Mouse (Mus musculus) heart, embryonic 11.5 days (tissue): ENCODE measurements around the gene Dnal4. TPM values are rescaled to one million over a fixed set of nuclear protein-coding genes. Genes with fewer than 3 reads are reported as not detected.
A peak's percentile ranks its signal among the peaks of the same experiment; 100 is the strongest.

Experiments
- ATAC-seq: fragments of 200-750 bp; cut with Nextera tagmentation; replicated peaks from 2 replicates; pipeline ENCODE4 v1.8.0; 2017; ENCODE audit warnings: moderate library complexity; ENCODE audit not compliant: insufficient number of reproducible peaks, low FRiP score, low TSS enrichment
- H3K27ac ChIP-seq: fragments of 300-500 bp; sonication (generic); 2 replicates; pipeline ENCODE4 v1.5.1; 2014; ENCODE audit warnings: mild to moderate bottlenecking, low read depth, low read length
- H3K27me3 ChIP-seq: fragments of 300-500 bp; sonication (generic); 2 replicates; pipeline ENCODE4 v1.6.1; 2014; ENCODE audit warnings: mild to moderate bottlenecking, low read length, mixed read lengths; ENCODE audit not compliant: control insufficient read depth, insufficient read depth
- H3K36me3 ChIP-seq: fragments of 300-500 bp; sonication (generic); 2 replicates; pipeline ENCODE4 v1.6.1; 2014; ENCODE audit warnings: mild to moderate bottlenecking, low read length, moderate library complexity, mixed read lengths; ENCODE audit not compliant: control insufficient read depth, insufficient read depth
- H3K4me1 ChIP-seq: fragments of 300-500 bp; sonication (generic); 2 replicates; pipeline ENCODE4 v1.6.1; 2014; ENCODE audit warnings: low read length; ENCODE audit not compliant: control insufficient read depth, insufficient read depth
- H3K4me2 ChIP-seq: fragments of 300-500 bp; sonication (generic); 2 replicates; pipeline ENCODE4 v1.6.1; 2014; ENCODE audit warnings: mild to moderate bottlenecking, moderate library complexity
- H3K4me3 ChIP-seq: fragments of 300-500 bp; sonication (generic); 2 replicates; pipeline ENCODE4 v1.5.1; 2014; ENCODE audit warnings: low read depth, low read length
- H3K9ac ChIP-seq: fragments of 300-500 bp; sonication (generic); 2 replicates; pipeline ENCODE4 v1.6.1; 2014; ENCODE audit warnings: mild to moderate bottlenecking, low read depth, low read length, moderate library complexity
- H3K9me3 ChIP-seq: fragments of 300-500 bp; sonication (generic); replicated peaks from 2 replicates; pipeline ENCODE4 v1.6.1; 2016; ENCODE audit warnings: low read length; ENCODE audit not compliant: control insufficient read depth
- WGBS: fragments of 180-500 bp; shearing (Covaris S2); extraction: QIAGEN DNeasy Blood & Tissue Kit; methylation state at CpG from one replicate; pipeline ENCODE4 v1.1.7; 2014; ENCODE audit not compliant: insufficient replicate concordance; 5-methylcytosine and 5-hydroxymethylcytosine counted together
- polyA plus RNA-seq: library from polyadenylated mRNA; unstranded; fragments of >200 nt; fragmentation: Nextera tagmentation; extraction: Ambion mirVana; gene quantifications from 2 replicates; pipeline ENCODE4 v1.2.1, GENCODE M21; 2014

Gene Dnal4
- polyA plus RNA-seq, 1 experiment from 2014 or later = 37.3 TPM

- no peaks in the 10 kb centered on the region for H3K9me3 ChIP-seq
- H3K9ac ChIP-seq = no peak overlapping the region
- H3K4me3 ChIP-seq = no peak overlapping the region
- peaks cover 15% of the 10 kb centered on the region for H3K4me1 ChIP-seq
- no peak overlapping the region for H3K27ac ChIP-seq
- 51% methylated on average over 7 of the region's 7 CpGs for WGBS
- H3K36me3 ChIP-seq = no peaks in the 10 kb centered on the region
- H3K27me3 ChIP-seq = no peaks in the 10 kb centered on the region
- H3K4me2 ChIP-seq = no peak overlapping the region
- ATAC-seq = no peak
Observed at GRCm38 (mm10) chr15:79775662-79776061, 2.0 kb downstream of the Dnal4 start.

DNA sequence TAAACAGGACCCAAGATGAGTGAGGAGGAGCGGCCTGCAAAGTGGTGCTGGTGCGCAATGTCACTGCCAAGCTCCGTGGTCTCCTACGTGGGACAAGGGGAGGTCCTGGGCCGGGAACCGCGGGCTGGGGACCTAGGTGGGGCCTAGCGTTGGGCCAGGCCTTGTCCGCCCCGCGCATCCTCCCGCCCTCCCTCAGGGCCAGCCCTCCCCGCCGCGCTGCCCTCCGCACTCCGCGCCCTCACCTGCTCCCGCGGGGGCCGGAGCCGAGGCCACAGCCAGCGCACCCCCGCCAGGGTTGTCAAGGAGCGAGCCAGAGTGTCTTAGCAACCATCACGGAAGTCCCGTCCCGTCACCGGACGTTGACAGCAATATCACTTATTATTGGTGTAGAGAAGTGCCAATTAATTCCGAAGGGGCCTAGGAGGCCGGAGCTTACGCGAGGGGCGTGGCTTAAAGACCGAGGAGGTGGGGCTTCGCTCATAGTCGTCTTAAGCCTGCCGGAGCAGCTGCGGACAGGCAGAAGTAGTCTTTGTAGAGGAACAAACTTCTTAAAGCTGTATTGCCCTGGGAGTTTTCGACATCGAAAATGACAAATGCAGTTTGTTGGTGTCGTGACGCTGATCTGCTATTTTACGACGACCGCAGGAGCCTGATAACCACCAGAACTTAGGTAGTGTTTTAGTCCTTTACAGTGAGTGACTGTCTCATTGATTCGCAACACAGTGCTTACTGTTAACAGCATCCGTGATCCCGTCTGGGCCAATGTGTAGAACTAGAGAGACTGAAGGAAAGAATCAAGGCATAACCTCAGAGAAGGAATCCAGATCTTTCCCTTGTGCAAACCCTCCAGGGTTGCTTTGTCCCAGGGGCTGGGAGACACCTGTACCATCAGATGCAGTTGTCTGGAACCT is 3.3 kb downstream of the Dnal4 start:
- WGBS = under 1% methylated on average over 42 of the region's 50 CpGs
- H3K4me3 ChIP-seq = peak overlapping the region; percentile 89
- H3K27me3 ChIP-seq = no peaks in the 10 kb centered on the region
- peak overlapping the region; percentile 90 for H3K9ac ChIP-seq
- H3K9me3 ChIP-seq = no peaks in the 10 kb centered on the region
- peak; percentile 97 for ATAC-seq
- H3K4me1 ChIP-seq = peaks cover 15% of the 10 kb centered on the region
- no peaks in the 10 kb centered on the region for H3K36me3 ChIP-seq
- H3K4me2 ChIP-seq = peak overlapping the region; percentile 88
- peak overlapping the region; percentile 68 for H3K27ac ChIP-seq

- H3K4me1 ChIP-seq = peaks cover 26% of the 10 kb centered on the region
- H3K4me2 ChIP-seq = no peak overlapping the region
Observed at GRCm38 (mm10) chr15:79770629-79771240, 6.9 kb downstream of the Dnal4 start.

DNA sequence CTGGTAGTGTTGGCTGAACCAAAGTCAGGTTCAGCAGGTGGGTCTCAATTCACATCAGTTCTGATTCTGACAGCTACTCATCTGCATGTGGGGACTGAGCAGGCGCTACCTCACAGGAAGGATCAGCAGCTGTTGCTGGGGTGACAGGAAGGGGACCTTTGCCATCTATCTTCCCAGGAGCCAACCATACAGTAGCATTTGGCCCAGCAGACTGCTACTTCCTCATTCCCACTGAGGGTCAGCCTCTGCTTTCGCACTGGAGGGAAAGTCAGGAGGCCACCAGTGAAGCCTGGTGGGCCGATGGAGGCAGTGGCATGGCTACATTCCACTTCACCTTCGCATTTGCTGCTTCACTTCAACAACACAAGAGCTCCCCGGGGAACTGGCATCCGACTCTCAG is 9.3 kb downstream of the Dnal4 start:
- H3K9me3 ChIP-seq = no peaks in the 10 kb centered on the region
- no peak overlapping the region for H3K4me3 ChIP-seq
- H3K4me1 ChIP-seq = peaks cover 17% of the 10 kb centered on the region
- 0 out of 2 replicates have a peak, but pooled peaks cover 2% of the 10 kb centered on the region for H3K36me3 ChIP-seq
- H3K27ac ChIP-seq = no peak overlapping the region
- 62% methylated on average over 6 of the region's 6 CpGs for WGBS
- no peak for ATAC-seq
- H3K9ac ChIP-seq = no peak overlapping the region
- no peak overlapping the region for H3K4me2 ChIP-seq
- no peaks in the 10 kb centered on the region for H3K27me3 ChIP-seq

More at GRCm38 (mm10) chr15:79770629-79771240, 6.9 kb downstream of the Dnal4 start:
- Histone ChIP-seq H3K9ac (no peak overlapping the region), H3K4me3 (no peak overlapping the region), H3K27me3 (no peaks in the 10 kb centered on the region), H3K27ac (no peak overlapping the region), H3K36me3 (no peaks in the 10 kb centered on the region), H3K9me3 (no peaks in the 10 kb centered on the region)
- 76% methylated on average over 21 of the region's 21 CpGs for WGBS
- ATAC-seq = no peak

DNA sequence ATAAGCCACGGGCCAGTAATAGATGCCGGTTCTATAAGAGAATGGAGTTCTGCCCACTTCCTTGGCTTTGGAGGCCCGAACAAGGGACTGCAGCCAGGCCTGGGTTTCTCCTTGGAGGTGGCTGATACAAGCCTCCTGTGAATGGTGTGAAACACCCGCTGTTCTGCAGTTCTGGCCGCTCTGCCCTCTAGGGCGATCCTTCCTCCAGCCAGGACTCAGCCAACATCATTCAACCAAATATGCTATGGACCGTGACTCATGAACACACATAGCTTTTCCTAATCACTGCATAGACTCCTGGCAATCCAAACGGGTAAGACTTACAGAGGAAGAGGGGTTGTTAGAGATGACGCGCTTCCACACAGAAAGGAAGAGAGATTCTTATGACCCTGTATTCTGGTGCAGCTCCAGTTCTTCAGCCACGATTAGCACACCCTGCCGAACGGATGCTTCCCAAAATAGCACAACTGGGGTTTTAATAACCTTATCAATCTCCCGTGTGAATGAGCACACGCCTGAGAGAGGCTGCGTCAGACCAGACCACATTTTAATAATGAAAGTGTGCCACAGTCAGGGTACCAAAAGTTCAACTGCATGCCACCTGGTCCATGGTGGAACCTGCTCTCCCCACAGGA is 10.2 kb downstream of the Dnal4 start:
- Histone ChIP-seq H3K27ac (no peak overlapping the region), H3K9ac (0 out of 2 replicates have a peak overlapping the region, but pooled peaks have one; percentile 12), H3K4me2 (no peak overlapping the region)

GRCm38 (mm10) chr15:79766586-79767071 is 11.0 kb downstream of the Dnal4 start:
- H3K36me3 ChIP-seq = 0 out of 2 replicates have a peak, but pooled peaks cover 2% of the 10 kb centered on the region
- 81% methylated on average over 10 of the region's 10 CpGs for WGBS
- H3K4me2 ChIP-seq = no peak overlapping the region
- no peak overlapping the region for H3K4me3 ChIP-seq
- ATAC-seq = no peak
- H3K27ac ChIP-seq = no peak overlapping the region
- no peaks in the 10 kb centered on the region for H3K27me3 ChIP-seq
- no peaks in the 10 kb centered on the region for H3K9me3 ChIP-seq
- H3K4me1 ChIP-seq = peaks cover 17% of the 10 kb centered on the region
- H3K9ac ChIP-seq = no peak overlapping the region

More for the DNA sequence above, 10.2 kb downstream of the Dnal4 start:
- 61% methylated on average over 16 of the region's 16 CpGs for WGBS
- Histone ChIP-seq H3K4me3 (no peak overlapping the region), H3K9me3 (no peaks in the 10 kb centered on the region), H3K36me3 (0 out of 2 replicates have a peak, but pooled peaks cover 2% of the 10 kb centered on the region), H3K27me3 (no peaks in the 10 kb centered on the region), H3K4me1 (peaks cover 17% of the 10 kb centered on the region)
- ATAC-seq = no peak

GRCm38 (mm10) chr15:79766168-79766567 is 11.5 kb downstream of the Dnal4 start:
- Histone ChIP-seq H3K4me3 (no peak overlapping the region), H3K9me3 (no peaks in the 10 kb centered on the region), H3K27me3 (no peaks in the 10 kb centered on the region), H3K9ac (no peak overlapping the region), H3K36me3 (0 out of 2 replicates have a peak, but pooled peaks cover 2% of the 10 kb centered on the region), H3K4me2 (no peak overlapping the region), H3K27ac (no peak overlapping the region), H3K4me1 (peaks cover 15% of the 10 kb centered on the region)
- WGBS = 54% methylated on average over 9 of the region's 10 CpGs
- no peak; the same call in 1 of the 2 replicates for ATAC-seq

GRCm38 (mm10) chr15:79765361-79765760 is 12.3 kb downstream of the Dnal4 start:
- WGBS = 81% methylated on average over 2 of the region's 2 CpGs
- H3K4me1 ChIP-seq = peaks cover 11% of the 10 kb centered on the region

More at GRCm38 (mm10) chr15:79765361-79765760, 12.3 kb downstream of the Dnal4 start:
- H3K27ac ChIP-seq = no peak overlapping the region
- H3K9me3 ChIP-seq = no peaks in the 10 kb centered on the region
- no peak overlapping the region for H3K4me3 ChIP-seq
- 0 out of 2 replicates have a peak, but pooled peaks cover 2% of the 10 kb centered on the region for H3K36me3 ChIP-seq
- ATAC-seq = no peak
- H3K4me2 ChIP-seq = no peak overlapping the region
- no peak overlapping the region for H3K9ac ChIP-seq
- H3K27me3 ChIP-seq = no peaks in the 10 kb centered on the region
